Mouse (Mus musculus) inflammation-experienced regulatory T-cells, adult 6 months (primary cell): ENCODE results near the gene Bcl9l. TPM values are rescaled to one million over a fixed set of nuclear protein-coding genes. Genes with fewer than 3 reads are reported as not detected.
"Not testable (repeated sequence)": the region's sequence is repeated elsewhere in the genome, so short reads cannot be mapped to it uniquely, and the experiment has no call there.

Experiments
- ATAC-seq: one replicate; pipeline ENCODE4 v1.8.0; 2017
- polyA plus RNA-seq, 3 experiments: library from polyadenylated mRNA; unstranded; fragments of 100-300 nt; shearing (Covaris generic); gene quantifications; one replicate each; pipeline ENCODE4 v1.2.1; 2017

Bcl9l gene
- polyA plus RNA-seq: 10 to 100 TPM; 11.1 to 12.4 (median 12.2) TPM

GRCm38 (mm10) chr9:44482552-44482951 is at the start of gene Bcl9l:
TSS of gene Bcl9l (plus strand) at chr9:44482825.
- peak; percentile 73 for ATAC-seq

- no peak for ATAC-seq
Measured at GRCm38 (mm10) chr9:44435747-44436146, 46.9 kb upstream of the Bcl9l start.

GRCm38 (mm10) chr9:44440961-44441360 is 41.7 kb upstream of the Bcl9l start, which contains the start of gene Foxr1:
TSS of gene Foxr1 (minus strand) at chr9:44441136.
- ATAC-seq: no peak

GRCm38 (mm10) chr9:44444402-44445025 is 38.1 kb upstream of the Bcl9l start:
- ATAC-seq: not testable (repeated sequence)

- no peak for ATAC-seq
Measured at GRCm38 (mm10) chr9:44450387-44450786, 32.2 kb upstream of the Bcl9l start.

GRCm38 (mm10) chr9:44454132-44454890 is 28.3 kb upstream of the Bcl9l start:
- peak; percentile 77 for ATAC-seq

- ATAC-seq: no peak
Measured at GRCm38 (mm10) chr9:44454891-44455220, 27.8 kb upstream of the Bcl9l start, which contains the start of gene Upk2. TSS of gene Upk2 (minus strand) at chr9:44454976.

GRCm38 (mm10) chr9:44457035-44457742 is 25.4 kb upstream of the Bcl9l start:
- no peak for ATAC-seq

- no peak for ATAC-seq
Measured at GRCm38 (mm10) chr9:44461950-44462349, 20.7 kb upstream of the Bcl9l start.

GRCm38 (mm10) chr9:44468224-44468623 is 14.4 kb upstream of the Bcl9l start:
- no peak for ATAC-seq

GRCm38 (mm10) chr9:44468800-44469199 is 13.8 kb upstream of the Bcl9l start:
- no peak for ATAC-seq

GRCm38 (mm10) chr9:44473184-44473583 is 9.4 kb upstream of the Bcl9l start:
- ATAC-seq: no peak

GRCm38 (mm10) chr9:44474327-44474726 is 8.3 kb upstream of the Bcl9l start:
- no peak for ATAC-seq

- ATAC-seq: no peak
Measured at GRCm38 (mm10) chr9:44475936-44476335, 6.7 kb upstream of the Bcl9l start.

GRCm38 (mm10) chr9:44477339-44478228 is 5.0 kb upstream of the Bcl9l start:
- ATAC-seq: peak; percentile 18

GRCm38 (mm10) chr9:44478229-44478921 is 4.2 kb upstream of the Bcl9l start:
- no peak for ATAC-seq

GRCm38 (mm10) chr9:44478959-44479605 is 3.5 kb upstream of the Bcl9l start:
- ATAC-seq: no peak

- ATAC-seq: peak; percentile 53
Measured at GRCm38 (mm10) chr9:44479628-44480428, 2.8 kb upstream of the Bcl9l start.

- ATAC-seq: no peak
Measured at GRCm38 (mm10) chr9:44482112-44482511, 513 bp upstream of the Bcl9l start.

- no peak for ATAC-seq
Measured at GRCm38 (mm10) chr9:44483041-44483509, 450 bp downstream of the Bcl9l start.
